Mouse (Mus musculus) erythroblast, embryonic 14.5 days (primary cell): ENCODE data around the gene Hoxa5.

ENCODE experiments used
- GATA1 ChIP-seq: IDR thresholded peaks from 2 replicates; pipeline ENCODE4 v1.6.1; 2012; ENCODE audit warnings: low read length, inconsistent platforms, mixed read lengths
- TAL1 ChIP-seq: IDR thresholded peaks from 3 replicates; pipeline ENCODE4 v1.6.1; 2012; ENCODE audit warnings: low read length, inconsistent platforms, mixed read lengths

DNA sequence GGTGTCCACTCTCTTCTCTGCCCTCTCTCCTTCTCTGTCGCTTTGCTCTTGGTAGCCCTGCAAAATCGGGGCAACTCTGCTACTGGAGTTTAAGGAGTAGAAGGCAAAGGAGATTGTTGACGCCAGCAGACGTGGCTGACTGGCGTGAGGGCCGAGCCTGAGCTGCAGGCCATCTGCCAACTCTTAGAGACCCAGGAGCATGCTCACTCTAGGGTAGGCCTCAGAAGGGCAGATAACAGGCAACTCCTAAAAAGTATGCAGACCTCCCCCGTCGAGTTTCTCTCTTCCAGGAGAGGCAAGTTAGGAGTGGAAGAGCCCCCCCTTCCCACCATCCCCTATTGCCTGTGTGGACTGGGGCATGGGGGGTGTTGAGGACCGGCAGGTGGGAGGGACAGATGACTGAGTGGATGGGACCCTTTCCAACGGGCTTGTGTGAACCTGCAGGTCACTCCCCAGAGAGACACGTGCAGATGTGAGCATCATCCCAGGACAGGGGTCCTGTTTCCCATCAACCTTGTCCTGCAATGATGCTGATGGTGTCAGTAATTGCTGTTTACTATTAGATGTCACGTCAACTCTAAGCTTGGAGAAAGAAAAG lies 45.1 kb downstream of the Hoxa5 start:
- no peak for TF ChIP-seq TAL1
- no peak for TF ChIP-seq GATA1
